Mouse (Mus musculus): ENCODE data around the gene Il11. TPM values are rescaled to one million over a fixed set of nuclear protein-coding genes. Genes with fewer than 3 reads are reported as not detected.
"Not testable (repeated sequence)": the region's sequence is repeated elsewhere in the genome, so short reads cannot be mapped to it uniquely, and the experiment has no call there.

Il11 gene
- polyA plus RNA-seq (2015; fragmentation: Nextera tagmentation; extraction: Ambion mirVana): 0.38 and 0.56 TPM in 2 replicates

- Histone ChIP-seq H3K4me1 (replicated peaks) (peaks cover 1% of the 10 kb centered on the region; the same call in 1 of the 2 replicates), H3K4me3 (no peak within 1 kb of the TSS), H3K36me3 (no peaks in the 10 kb centered on the region), H3K4me2 (no peak within 1 kb of the TSS), H3K9me3 (no peaks in the 10 kb centered on the region), H3K27me3 (peaks cover 68% of the 10 kb centered on the region), H3K27ac (no peak within 1 kb of the TSS), H3K9ac (no peak within 1 kb of the TSS)
- 76% methylated on average over 2 of the region's 2 CpGs for WGBS
- no peak for ATAC-seq (ENCODE audit: low FRiP score)
Measured at GRCm38 (mm10) chr7:4782759-4783158, at the start of gene Il11, which contains the start of gene Tmem190. Il11 (minus strand) TSS chr7:4782859. Tmem190 (plus strand) TSS chr7:4782937.

- Histone ChIP-seq H3K4me3 (no peak overlapping the region), H3K36me3 (peaks cover 54% of the 10 kb centered on the region), H3K27ac (no peak overlapping the region), H3K4me2 (no peak overlapping the region), H3K9me3 (no peaks in the 10 kb centered on the region), H3K27me3 (peaks cover 57% of the 10 kb centered on the region), H3K4me1 (replicated peaks) (peaks cover 8% of the 10 kb centered on the region), H3K9ac (0 out of 2 replicates have a peak overlapping the region, but pooled peaks have one; percentile 35)
- WGBS: 8% methylated on average over 12 of the region's 12 CpGs
- no peak for ATAC-seq (ENCODE audit: low FRiP score)
Measured at GRCm38 (mm10) chr7:4830476-4830875, 47.8 kb upstream of the Il11 start.

DNA sequence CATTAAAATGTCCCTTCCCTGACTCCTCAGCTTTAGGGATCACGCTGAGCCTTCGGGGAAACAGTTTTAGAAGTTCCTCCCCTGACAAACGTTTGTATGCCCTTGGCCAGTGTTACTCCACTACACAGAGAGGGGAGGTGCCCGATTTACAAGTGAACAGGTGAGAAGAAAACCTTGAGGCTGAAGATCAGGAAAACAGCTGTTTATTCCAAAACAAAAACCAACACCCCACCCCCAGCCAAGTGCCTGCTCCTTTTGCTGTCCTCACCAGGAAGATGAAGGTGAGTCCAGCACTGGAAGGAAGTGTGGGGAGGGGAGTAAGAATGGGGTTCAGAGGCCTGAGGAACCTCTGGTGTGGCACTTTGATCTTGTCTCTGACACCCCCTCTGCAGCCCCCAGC lies 42.7 kb upstream of the Il11 start:
- H3K27me3 ChIP-seq: peaks cover 19% of the 10 kb centered on the region
- no peak overlapping the region for H3K27ac ChIP-seq
- H3K9me3 ChIP-seq: no peaks in the 10 kb centered on the region
- no peak overlapping the region for H3K4me2 ChIP-seq
- no peak overlapping the region for H3K4me3 ChIP-seq
- no peaks in the 10 kb centered on the region for H3K4me1 ChIP-seq (replicated peaks)
- 47% methylated on average over 4 of the region's 4 CpGs for WGBS
- no peak for ATAC-seq (ENCODE audit: low FRiP score)
- no peak overlapping the region for H3K9ac ChIP-seq
- peaks cover 32% of the 10 kb centered on the region for H3K36me3 ChIP-seq

GRCm38 (mm10) chr7:4822162-4822907 lies 39.7 kb upstream of the Il11 start:
- H3K9me3 ChIP-seq: no peaks in the 10 kb centered on the region
- H3K36me3 ChIP-seq: 0 out of 2 replicates have a peak, but pooled peaks cover 3% of the 10 kb centered on the region
- 68% methylated on average over 6 of the region's 6 CpGs for WGBS
- no peak overlapping the region for H3K4me2 ChIP-seq
- H3K4me1 ChIP-seq (replicated peaks): no peaks in the 10 kb centered on the region
- no peak overlapping the region for H3K27ac ChIP-seq
- no peak overlapping the region for H3K9ac ChIP-seq
- H3K4me3 ChIP-seq: no peak overlapping the region
- H3K27me3 ChIP-seq: 0 out of 2 replicates have a peak, but pooled peaks cover 3% of the 10 kb centered on the region
- ATAC-seq (ENCODE audit: low FRiP score): no peak

DNA sequence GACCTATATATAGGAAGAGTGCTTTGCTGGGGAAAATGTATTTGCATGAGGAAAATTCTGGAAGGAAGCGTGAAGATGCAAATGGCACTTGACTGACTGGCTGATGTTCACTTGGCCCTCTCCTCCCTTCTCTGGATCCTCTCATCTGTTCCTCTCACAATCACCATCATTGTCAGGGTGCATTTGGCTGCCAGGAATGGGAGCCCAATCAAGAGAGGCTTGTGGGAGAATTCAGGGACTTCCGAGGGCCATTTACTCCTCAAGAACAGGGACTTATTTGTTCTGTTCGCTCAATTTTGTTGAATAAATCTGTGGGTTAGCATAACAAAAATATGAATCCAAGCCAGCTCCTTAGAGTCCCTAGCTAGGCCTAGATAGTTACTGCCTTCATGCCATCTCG lies 39.0 kb upstream of the Il11 start:
- no peaks in the 10 kb centered on the region for H3K4me1 ChIP-seq (replicated peaks)
- no peak overlapping the region for H3K4me3 ChIP-seq
- 0 out of 2 replicates have a peak, but pooled peaks cover 3% of the 10 kb centered on the region for H3K27me3 ChIP-seq
- H3K27ac ChIP-seq: no peak overlapping the region
- H3K9me3 ChIP-seq: no peaks in the 10 kb centered on the region
- ATAC-seq (ENCODE audit: low FRiP score): no peak
- WGBS: 87% methylated on average over 4 of the region's 4 CpGs
- no peaks in the 10 kb centered on the region for H3K36me3 ChIP-seq
- no peak overlapping the region for H3K4me2 ChIP-seq
- no peak overlapping the region for H3K9ac ChIP-seq

DNA sequence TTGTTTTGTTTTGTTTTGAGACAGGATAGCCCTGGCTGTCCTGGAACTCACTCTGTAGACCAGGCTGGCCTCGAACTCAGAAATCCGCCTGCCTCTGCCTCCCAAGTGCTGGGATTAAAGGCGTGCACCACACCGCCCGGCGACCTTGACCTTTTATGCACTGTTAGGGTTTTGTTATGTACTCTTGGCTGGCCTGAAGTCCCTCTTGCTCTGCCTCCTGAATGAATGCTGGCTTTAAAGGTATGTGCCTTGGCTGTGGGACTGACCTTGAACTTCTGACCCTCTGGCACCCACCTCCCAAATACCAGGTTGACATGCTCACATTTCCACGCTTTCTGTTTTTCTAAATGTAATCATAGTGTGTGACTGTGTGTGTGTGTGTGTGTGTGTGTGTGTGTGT lies 38.3 kb upstream of the Il11 start:
- not testable (repeated sequence) for H3K4me3 ChIP-seq; H3K9me3 ChIP-seq; H3K27ac ChIP-seq; H3K9ac ChIP-seq; ATAC-seq (ENCODE audit: low FRiP score); H3K4me1 ChIP-seq (replicated peaks); H3K36me3 ChIP-seq; H3K4me2 ChIP-seq; H3K27me3 ChIP-seq
- 94% methylated on average over 7 of the region's 7 CpGs for WGBS

- no peak for ATAC-seq (ENCODE audit: low FRiP score)
- Histone ChIP-seq H3K9ac (no peak overlapping the region), H3K4me3 (no peak overlapping the region), H3K4me2 (no peak overlapping the region), H3K9me3 (no peaks in the 10 kb centered on the region), H3K36me3 (no peaks in the 10 kb centered on the region), H3K4me1 (replicated peaks) (peaks cover 6% of the 10 kb centered on the region), H3K27ac (no peak overlapping the region), H3K27me3 (no peaks in the 10 kb centered on the region)
Measured at GRCm38 (mm10) chr7:4816559-4816958, 33.9 kb upstream of the Il11 start.

DNA sequence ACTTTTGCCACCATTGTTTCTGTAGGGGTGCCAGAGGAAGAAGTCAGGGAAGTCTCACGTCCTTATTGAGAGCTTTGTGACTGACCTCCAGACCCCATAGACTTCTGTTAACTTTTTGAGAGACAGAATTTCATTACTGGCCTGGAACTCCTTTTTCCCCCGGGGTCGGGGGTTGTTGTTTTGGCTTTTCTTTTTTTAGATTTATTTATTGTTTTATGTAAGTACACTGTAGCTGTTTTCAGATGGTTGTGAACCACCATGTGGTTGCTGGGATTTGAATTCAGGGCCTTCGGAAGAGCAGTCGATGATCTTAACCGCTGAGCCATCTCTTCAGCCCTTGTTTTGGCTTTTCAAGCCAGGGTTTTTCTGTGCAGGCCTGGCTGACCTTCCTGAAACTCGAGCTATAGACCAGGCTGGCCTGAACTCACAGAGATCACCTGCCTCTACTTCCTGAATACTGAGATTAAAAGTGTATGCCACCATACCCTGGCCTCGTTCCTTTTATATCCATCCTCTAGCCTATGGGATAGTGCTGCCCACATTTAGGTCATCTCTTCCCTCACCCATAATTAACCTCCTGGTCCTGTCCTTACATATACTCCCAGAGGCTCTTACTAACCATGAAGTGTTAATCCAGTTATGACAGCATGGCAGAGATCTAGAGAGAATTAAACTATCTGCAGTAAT lies 30.6 kb upstream of the Il11 start:
- Histone ChIP-seq H3K9ac (peak overlapping the region; percentile 69), H3K27me3 (no peaks in the 10 kb centered on the region), H3K4me3 (peak overlapping the region; percentile 97), H3K4me2 (peak overlapping the region; percentile 82), H3K9me3 (no peaks in the 10 kb centered on the region), H3K27ac (peak overlapping the region; percentile 98), H3K36me3 (peaks cover 17% of the 10 kb centered on the region), H3K4me1 (replicated peaks) (peaks cover 32% of the 10 kb centered on the region)
- WGBS: 25% methylated on average over 8 of the region's 8 CpGs
- ATAC-seq (ENCODE audit: low FRiP score): no peak

GRCm38 (mm10) chr7:4812303-4813104 lies 29.8 kb upstream of the Il11 start, which contains the start of gene Ube2s:
Ube2s (minus strand) TSS chr7:4812590.
- peak; percentile 99 for ATAC-seq (ENCODE audit: low FRiP score)
- Histone ChIP-seq H3K9ac (peak within 1 kb of the TSS; percentile 98), H3K4me1 (replicated peaks) (peaks cover 32% of the 10 kb centered on the region), H3K4me2 (peak within 1 kb of the TSS; percentile 82), H3K27me3 (no peaks in the 10 kb centered on the region), H3K36me3 (peaks cover 21% of the 10 kb centered on the region), H3K4me3 (peak within 1 kb of the TSS; percentile 97), H3K9me3 (no peaks in the 10 kb centered on the region), H3K27ac (peak within 1 kb of the TSS; percentile 98)
- WGBS: under 1% methylated on average over 62 of the region's 62 CpGs

DNA sequence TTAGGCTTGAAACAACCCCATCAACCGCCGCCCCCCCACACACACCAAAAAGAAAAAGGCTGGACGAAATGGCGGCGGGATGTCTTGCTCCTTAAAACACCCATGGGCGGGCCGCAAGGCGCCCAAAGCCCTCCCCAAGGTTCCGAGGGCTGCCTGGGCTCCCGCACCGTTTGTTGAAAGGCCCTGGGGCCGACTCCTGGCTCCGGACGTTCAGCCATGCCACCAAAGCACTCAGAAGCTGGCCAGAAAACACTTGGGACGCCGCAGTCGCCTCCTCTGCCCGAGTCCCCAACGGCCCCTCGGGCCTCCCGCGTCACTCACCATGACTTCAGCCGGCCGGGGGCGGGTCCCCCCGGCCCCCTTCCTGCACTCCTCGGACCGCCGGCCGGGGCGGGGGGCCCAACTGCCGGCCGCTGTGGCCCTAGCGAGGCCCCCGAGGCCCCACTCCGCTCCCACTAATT lies 29.2 kb upstream of the Il11 start:
- Histone ChIP-seq H3K9me3 (no peaks in the 10 kb centered on the region), H3K4me1 (replicated peaks) (peaks cover 32% of the 10 kb centered on the region), H3K4me3 (peak overlapping the region; percentile 97), H3K4me2 (peak overlapping the region; percentile 82), H3K27me3 (no peaks in the 10 kb centered on the region), H3K36me3 (peaks cover 27% of the 10 kb centered on the region), H3K9ac (peak overlapping the region; percentile 98), H3K27ac (peak overlapping the region; percentile 98)
- 2% methylated on average over 31 of the region's 36 CpGs for whole genome bisulfite sequencing
- no peak; the same call in 1 of the 2 replicates for ATAC-seq (ENCODE audit: low FRiP score)

- H3K27ac ChIP-seq; ATAC-seq (ENCODE audit: low FRiP score); H3K27me3 ChIP-seq; H3K9me3 ChIP-seq: not testable (repeated sequence)
- Histone ChIP-seq H3K4me1 (replicated peaks) (peaks cover 32% of the 10 kb centered on the region), H3K4me3 (peak overlapping the region; percentile 97), H3K9ac (peak overlapping the region; percentile 98), H3K36me3 (peaks cover 29% of the 10 kb centered on the region), H3K4me2 (peak overlapping the region; percentile 82)
- WGBS: 45% methylated on average over 10 of the region's 10 CpGs
Measured at GRCm38 (mm10) chr7:4811131-4811530, 28.5 kb upstream of the Il11 start.

DNA sequence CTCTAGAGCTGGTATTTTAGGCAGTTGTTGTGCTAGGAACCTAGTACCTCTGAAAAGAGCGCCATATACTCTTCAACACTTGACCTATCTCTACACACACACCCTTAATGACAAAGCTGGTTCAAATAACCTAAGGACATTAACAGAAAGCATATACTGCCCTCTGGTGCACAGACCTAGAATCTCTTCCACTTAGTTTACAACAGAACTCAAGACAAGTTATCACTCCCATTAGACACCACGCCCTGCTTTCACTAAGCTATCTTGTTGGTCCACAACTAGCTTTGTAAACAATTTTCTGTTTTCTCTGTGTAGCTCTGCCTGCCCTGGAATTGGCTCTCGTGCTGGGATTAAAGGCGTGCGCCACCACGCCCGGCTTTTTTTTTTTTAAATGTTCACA lies 24.1 kb upstream of the Il11 start:
- Histone ChIP-seq H3K27me3 (no peaks in the 10 kb centered on the region), H3K4me3 (no peak overlapping the region), H3K4me2 (no peak overlapping the region), H3K9ac (no peak overlapping the region), H3K4me1 (replicated peaks) (peaks cover 26% of the 10 kb centered on the region), H3K27ac (no peak overlapping the region), H3K36me3 (peaks cover 37% of the 10 kb centered on the region), H3K9me3 (no peaks in the 10 kb centered on the region)
- 93% methylated on average over 7 of the region's 7 CpGs for WGBS
- no peak for ATAC-seq (ENCODE audit: low FRiP score)

Data from hindbrain, embryonic 13.5 days (tissue).